Mouse (Mus musculus) forebrain, embryonic 14.5 days (tissue): ENCODE measurements around the gene Parp9. TPM values are rescaled to one million over a fixed set of nuclear protein-coding genes. Genes with fewer than 3 reads are reported as not detected.
A peak's percentile ranks its signal among the peaks of the same experiment; 100 is the strongest.

ENCODE experiments used
- ATAC-seq: fragments of 200-750 bp; cut with Nextera tagmentation; 2 replicates; pipeline ENCODE4 v1.8.0; 2017; ENCODE audit warnings: mild to moderate bottlenecking, moderate library complexity
- DNase-seq: peaks from one replicate; pipeline ENCODE4 v3.0.0-alpha.2; 2015; ENCODE audit warnings: low spot score
- H3K27ac ChIP-seq: fragments of 300-500 bp; sonication (generic); 2 replicates; pipeline ENCODE4 v1.5.1; 2014; ENCODE audit warnings: low read depth, mild to moderate bottlenecking, control low read depth, low read length, moderate library complexity
- H3K27me3 ChIP-seq: fragments of 300-500 bp; sonication (generic); replicated peaks from 2 replicates; pipeline ENCODE4 v1.6.1; 2014; ENCODE audit warnings: low read length, control low read depth, mixed read lengths; ENCODE audit not compliant: control insufficient read depth, insufficient read depth
- H3K36me3 ChIP-seq: fragments of 300-500 bp; sonication (generic); 2 replicates; pipeline ENCODE4 v1.6.1; 2014; ENCODE audit warnings: low read length, control low read depth; ENCODE audit not compliant: control insufficient read depth, insufficient read depth
- H3K4me1 ChIP-seq: fragments of 300-500 bp; sonication (generic); 2 replicates; pipeline ENCODE4 v1.6.1; 2014; ENCODE audit warnings: antibody characterized with exemption, low read length, control low read depth; ENCODE audit not compliant: control insufficient read depth, insufficient read depth
- H3K4me2 ChIP-seq: fragments of 300-500 bp; sonication (generic); 2 replicates; pipeline ENCODE4 v1.6.1; 2014; ENCODE audit warnings: mild to moderate bottlenecking, control low read depth, low read length
- H3K4me3 ChIP-seq: fragments of 300-500 bp; sonication (generic); 2 replicates; pipeline ENCODE4 v1.5.1; 2014; ENCODE audit warnings: low read depth, low read length, control low read depth
- H3K9ac ChIP-seq: fragments of 300-500 bp; sonication (generic); 2 replicates; pipeline ENCODE4 v1.6.1; 2014; ENCODE audit warnings: mild to moderate bottlenecking, low read length, control low read depth, moderate library complexity
- H3K9me3 ChIP-seq: fragments of 300-500 bp; sonication (generic); replicated peaks from 2 replicates; pipeline ENCODE4 v1.6.1; 2016; ENCODE audit warnings: low read length, control low read depth, mixed read lengths; ENCODE audit not compliant: control insufficient read depth
- WGBS: fragments of 180-500 bp; shearing (Covaris S2); extraction: QIAGEN DNeasy Blood & Tissue Kit; methylation state at CpG from one replicate; pipeline ENCODE4 v1.1.7; 2014; 5-methylcytosine and 5-hydroxymethylcytosine counted together
- polyA plus RNA-seq: library from polyadenylated mRNA; unstranded; fragments of >200 nt; fragmentation: Nextera tagmentation; extraction: Ambion mirVana; gene quantifications from 2 replicates; pipeline ENCODE4 v1.2.1, GENCODE M21; 2014

Gene Parp9
- polyA plus RNA-seq, 1 experiment from 2014 or later: 3.1 TPM

- Histone ChIP-seq H3K9me3 (no peaks in the 10 kb centered on the region), H3K27me3 (no peaks in the 10 kb centered on the region), H3K36me3 (no peaks in the 10 kb centered on the region), H3K27ac (no peak overlapping the region), H3K4me1 (no peaks in the 10 kb centered on the region), H3K4me3 (no peak overlapping the region), H3K4me2 (no peak overlapping the region), H3K9ac (no peak overlapping the region)
- DNase-seq (no peak), ATAC-seq (no peak)
- WGBS: 92% methylated on average over 2 of the region's 2 CpGs
Observed at GRCm38 (mm10) chr16:35921676-35922235, 16.5 kb upstream of the Parp9 start.

GRCm38 (mm10) chr16:35922301-35922895 is 15.9 kb upstream of the Parp9 start:
- Histone ChIP-seq H3K9me3 (no peaks in the 10 kb centered on the region), H3K36me3 (no peaks in the 10 kb centered on the region), H3K27me3 (no peaks in the 10 kb centered on the region), H3K9ac (no peak overlapping the region), H3K27ac (no peak overlapping the region), H3K4me2 (no peak overlapping the region), H3K4me1 (no peaks in the 10 kb centered on the region), H3K4me3 (no peak overlapping the region)
- DNase-seq (no peak), ATAC-seq (no peak)
- WGBS: 77% methylated on average over 3 of the region's 3 CpGs

- Histone ChIP-seq H3K9me3 (no peaks in the 10 kb centered on the region), H3K36me3 (no peaks in the 10 kb centered on the region), H3K4me3 (no peak overlapping the region), H3K9ac (no peak overlapping the region), H3K27me3 (no peaks in the 10 kb centered on the region), H3K4me1 (no peaks in the 10 kb centered on the region), H3K4me2 (no peak overlapping the region), H3K27ac (no peak overlapping the region)
- 80% methylated on average over 7 of the region's 7 CpGs for WGBS
- ATAC-seq: no peak
- DNase-seq: no peak
Observed at GRCm38 (mm10) chr16:35923546-35924198, 14.6 kb upstream of the Parp9 start.

- Histone ChIP-seq H3K27ac (no peak overlapping the region), H3K36me3 (no peaks in the 10 kb centered on the region), H3K4me1 (no peaks in the 10 kb centered on the region), H3K4me2 (no peak overlapping the region), H3K27me3 (no peaks in the 10 kb centered on the region), H3K4me3 (no peak overlapping the region), H3K9me3 (no peaks in the 10 kb centered on the region), H3K9ac (no peak overlapping the region)
- no peak for ATAC-seq
- WGBS: 89% methylated on average over 5 of the region's 5 CpGs
- no peak for DNase-seq
Observed at GRCm38 (mm10) chr16:35924341-35924740, 13.9 kb upstream of the Parp9 start.

- Histone ChIP-seq H3K9me3 (no peaks in the 10 kb centered on the region), H3K27me3 (no peaks in the 10 kb centered on the region), H3K4me2 (no peak overlapping the region), H3K4me3 (no peak overlapping the region), H3K36me3 (no peaks in the 10 kb centered on the region), H3K9ac (no peak overlapping the region), H3K27ac (no peak overlapping the region), H3K4me1 (no peaks in the 10 kb centered on the region)
- ATAC-seq (no peak), DNase-seq (no peak)
- 89% methylated on average over 19 of the region's 19 CpGs for WGBS
Observed at GRCm38 (mm10) chr16:35932179-35933055, 5.9 kb upstream of the Parp9 start.

- H3K27ac ChIP-seq: no peak overlapping the region
- no peaks in the 10 kb centered on the region for H3K9me3 ChIP-seq
- no peak overlapping the region for H3K4me3 ChIP-seq
- no peaks in the 10 kb centered on the region for H3K4me1 ChIP-seq
- H3K36me3 ChIP-seq: no peaks in the 10 kb centered on the region
- H3K4me2 ChIP-seq: no peak overlapping the region
- ATAC-seq (no peak), DNase-seq (no peak)
- WGBS: 88% methylated on average over 10 of the region's 10 CpGs
- H3K9ac ChIP-seq: no peak overlapping the region
- H3K27me3 ChIP-seq: no peaks in the 10 kb centered on the region
Observed at GRCm38 (mm10) chr16:35933181-35933580, 5.1 kb upstream of the Parp9 start.

GRCm38 (mm10) chr16:35939261-35939660 is 991 bp downstream of the Parp9 start:
- Histone ChIP-seq H3K9me3 (no peaks in the 10 kb centered on the region), H3K36me3 (no peaks in the 10 kb centered on the region), H3K9ac (peak overlapping the region; percentile 75), H3K4me2 (peak overlapping the region; percentile 84), H3K27me3 (no peaks in the 10 kb centered on the region), H3K27ac (no peak overlapping the region), H3K4me1 (peaks cover 8% of the 10 kb centered on the region), H3K4me3 (peak overlapping the region; percentile 58)
- peak; percentile 23; the same call in 1 of the 2 replicates for ATAC-seq
- 2% methylated on average over 6 of the region's 6 CpGs for WGBS
- no peak for DNase-seq

GRCm38 (mm10) chr16:35939690-35940089 is 1.4 kb downstream of the Parp9 start:
- H3K36me3 ChIP-seq: no peaks in the 10 kb centered on the region
- peak overlapping the region; percentile 58; the same call in 1 of the 2 replicates for H3K4me3 ChIP-seq
- H3K4me2 ChIP-seq: peak overlapping the region; percentile 84
- 10% methylated on average over 9 of the region's 9 CpGs for WGBS
- H3K9ac ChIP-seq: no peak overlapping the region
- H3K27ac ChIP-seq: no peak overlapping the region
- peaks cover 8% of the 10 kb centered on the region for H3K4me1 ChIP-seq
- peak; percentile 70 for DNase-seq
- no peaks in the 10 kb centered on the region for H3K9me3 ChIP-seq
- no peaks in the 10 kb centered on the region for H3K27me3 ChIP-seq
- peak; percentile 60; the same call in 1 of the 2 replicates for ATAC-seq
